Mouse (Mus musculus) inflammation-experienced regulatory T-cells (primary cell): ENCODE data around the gene Barhl2. TPM values are rescaled to one million over a fixed set of nuclear protein-coding genes. Genes with fewer than 3 reads are reported as not detected.

Experiments
- polyA plus RNA-seq, 2 experiments: library from polyadenylated mRNA; unstranded; fragments of 100-300 nt; shearing (Covaris generic); gene quantifications; one replicate each; pipeline ENCODE4 v1.2.1; 2017

Gene Barhl2
- polyA plus RNA-seq: not detected

DNA sequence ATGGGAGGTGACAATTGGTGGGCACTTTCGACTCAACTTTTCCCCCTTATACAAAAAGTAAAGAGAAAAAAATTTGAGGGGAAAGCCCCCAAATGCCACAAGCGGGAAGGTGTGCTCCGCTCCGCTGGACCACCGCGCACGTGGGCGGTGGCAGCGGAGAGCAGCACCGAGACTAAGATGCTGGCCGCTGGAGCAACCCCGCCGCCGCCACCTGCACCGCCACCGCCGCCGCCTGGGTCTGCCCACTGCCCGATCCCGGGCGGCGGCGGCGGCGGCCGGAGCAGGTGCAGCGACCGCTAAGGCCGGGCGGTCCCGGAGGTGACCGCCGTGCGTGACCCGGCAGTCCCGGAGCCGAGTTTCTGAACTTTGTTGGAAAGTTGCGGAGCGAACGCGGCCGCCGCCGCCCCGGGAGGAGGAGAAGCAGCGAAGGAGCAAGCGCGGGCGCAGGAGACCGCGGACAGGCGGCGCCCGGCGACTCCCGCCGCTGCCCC lies at the start of gene Barhl2:
Barhl2 (minus strand) TSS at position 181 of the 491 bp plus-strand sequence.

Other genes starting within 250 kb of the Barhl2 start
- not detected for gene Gm17304, start 150.9 kb upstream of the Barhl2 start, polyA plus RNA-seq
- gene Zfp644, start 239.1 kb upstream of the Barhl2 start, polyA plus RNA-seq: 10 to 100 TPM; 66.6 to 79.0 TPM